Mouse (Mus musculus) cerebellum, adult 2 months (tissue): ENCODE measurements around the gene Igf2r. TPM values are rescaled to one million over a fixed set of nuclear protein-coding genes. Genes with fewer than 3 reads are reported as not detected.

Source experiments
- DNase-seq, 2 experiments: peaks; one replicate each; pipeline ENCODE4 v3.0.0; 2021
- H3K27ac ChIP-seq: fragments of 200-500 bp; 2 replicates; pipeline ENCODE4 v1.5.1; 2012; ENCODE audit warnings: low read length, control low read depth, inconsistent platforms; ENCODE audit not compliant: insufficient read depth
- H3K27me3 ChIP-seq: fragments of 200-500 bp; 2 replicates; pipeline ENCODE4 v1.6.1; 2012; ENCODE audit warnings: inconsistent platforms, mild to moderate bottlenecking, low read length, moderate library complexity; ENCODE audit not compliant: control insufficient read depth, insufficient read depth
- H3K4me1 ChIP-seq: fragments of 200-500 bp; 2 replicates; pipeline ENCODE4 v1.6.1; 2011; ENCODE audit warnings: low read length; ENCODE audit not compliant: control insufficient read depth, insufficient read depth
- H3K4me3 ChIP-seq: fragments of 200-500 bp; replicated peaks from 2 replicates; pipeline ENCODE3; 2011; ENCODE audit warnings: mild to moderate bottlenecking, low read depth, low read length, control low read depth; ENCODE audit not compliant: insufficient read depth
- CTCF ChIP-seq: fragments of 200-500 bp; IDR thresholded peaks from 2 replicates; pipeline ENCODE4 v1.5.1; 2011; ENCODE audit warnings: low read depth, mild to moderate bottlenecking, control low read depth, low read length, moderate library complexity, borderline replicate concordance; ENCODE audit not compliant: insufficient read depth
- POLR2A ChIP-seq: fragments of 200-500 bp; IDR thresholded peaks from 2 replicates; pipeline ENCODE4 v1.6.1; 2011; ENCODE audit warnings: low read length, control low read depth, borderline replicate concordance; ENCODE audit not compliant: insufficient read depth
- WGBS: fragments of 180-500 bp; shearing (Covaris S2); methylation state at CpG from one replicate; pipeline ENCODE4 v1.1.7; 2018; 5-methylcytosine and 5-hydroxymethylcytosine counted together
- polyA plus RNA-seq: library from polyadenylated mRNA; depleted of rRNA; stranded (reverse); fragments of >200 nt; gene quantifications from 2 replicates; pipeline ENCODE4 v1.2.3, GENCODE M21; 2012

The Igf2r gene
- polyA plus RNA-seq, 1 experiment, result 18.1 TPM

- Histone ChIP-seq H3K27ac (no peak overlapping the region), H3K27me3 (no peaks in the 10 kb centered on the region), H3K4me3 (no peak overlapping the region), H3K4me1 (peaks cover 46% of the 10 kb centered on the region)
- 29% methylated on average over 4 of the region's 4 CpGs for WGBS
- DNase-seq, result peak; percentile 51 to 55
- TF ChIP-seq POLR2A, result no peak
- TF ChIP-seq CTCF, result no peak
Observed at GRCm38 (mm10) chr17:12725871-12726270, 43.6 kb downstream of the Igf2r start.

DNA sequence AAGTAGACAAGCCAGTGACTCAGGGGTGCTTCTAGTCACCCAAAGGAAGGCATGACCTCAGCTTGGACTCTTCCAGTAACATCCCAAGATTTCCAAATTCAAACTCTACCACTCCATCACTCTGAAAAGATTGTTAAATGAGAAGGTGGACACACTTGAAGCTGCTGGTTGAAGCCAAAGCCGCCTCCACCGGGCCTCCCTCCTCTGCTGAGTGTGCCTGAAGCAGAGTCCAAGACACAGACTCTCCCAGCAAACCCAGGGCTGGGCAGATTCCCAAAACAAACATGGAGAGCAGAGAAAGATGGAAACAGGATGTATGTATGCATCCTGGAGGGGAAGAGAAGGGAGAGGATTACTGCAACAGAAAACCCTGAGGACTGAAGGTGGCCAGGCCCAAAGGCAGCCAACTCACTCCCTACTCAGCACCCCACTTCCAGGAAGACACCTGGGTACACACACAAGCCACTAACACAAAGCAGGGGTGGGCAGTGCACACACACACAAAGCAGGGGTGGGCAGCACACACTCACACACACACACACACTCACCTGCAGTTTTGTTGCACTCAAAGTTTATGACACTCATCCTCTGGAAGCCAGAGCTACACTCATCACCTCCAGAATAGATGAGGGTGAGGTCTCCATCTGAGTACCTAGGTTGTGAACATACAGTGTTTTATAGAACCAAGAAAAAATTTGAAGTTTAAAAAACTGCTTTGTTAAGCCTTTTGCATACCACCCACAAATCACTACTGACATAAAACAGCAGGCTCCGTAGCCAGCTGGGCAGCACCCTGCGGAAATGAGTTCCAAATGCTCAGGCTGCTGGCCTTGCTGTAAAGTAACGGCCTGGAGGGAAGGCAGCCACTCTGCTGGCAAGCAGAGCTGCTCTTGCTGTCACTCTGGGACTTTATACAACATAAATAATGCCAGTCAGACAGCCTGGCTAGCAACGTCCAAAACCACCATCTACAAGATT lies 44.4 kb downstream of the Igf2r start:
- Histone ChIP-seq H3K27ac (peak overlapping the region; percentile 29; the same call in 1 of the 2 replicates), H3K4me1 (peaks cover 49% of the 10 kb centered on the region), H3K4me3 (no peak overlapping the region), H3K27me3 (no peaks in the 10 kb centered on the region)
- DNase-seq, result peak; percentile 47 to 50
- 21% methylated on average over 6 of the region's 6 CpGs for WGBS
- TF ChIP-seq CTCF, result no peak
- TF ChIP-seq POLR2A, result no peak

DNA sequence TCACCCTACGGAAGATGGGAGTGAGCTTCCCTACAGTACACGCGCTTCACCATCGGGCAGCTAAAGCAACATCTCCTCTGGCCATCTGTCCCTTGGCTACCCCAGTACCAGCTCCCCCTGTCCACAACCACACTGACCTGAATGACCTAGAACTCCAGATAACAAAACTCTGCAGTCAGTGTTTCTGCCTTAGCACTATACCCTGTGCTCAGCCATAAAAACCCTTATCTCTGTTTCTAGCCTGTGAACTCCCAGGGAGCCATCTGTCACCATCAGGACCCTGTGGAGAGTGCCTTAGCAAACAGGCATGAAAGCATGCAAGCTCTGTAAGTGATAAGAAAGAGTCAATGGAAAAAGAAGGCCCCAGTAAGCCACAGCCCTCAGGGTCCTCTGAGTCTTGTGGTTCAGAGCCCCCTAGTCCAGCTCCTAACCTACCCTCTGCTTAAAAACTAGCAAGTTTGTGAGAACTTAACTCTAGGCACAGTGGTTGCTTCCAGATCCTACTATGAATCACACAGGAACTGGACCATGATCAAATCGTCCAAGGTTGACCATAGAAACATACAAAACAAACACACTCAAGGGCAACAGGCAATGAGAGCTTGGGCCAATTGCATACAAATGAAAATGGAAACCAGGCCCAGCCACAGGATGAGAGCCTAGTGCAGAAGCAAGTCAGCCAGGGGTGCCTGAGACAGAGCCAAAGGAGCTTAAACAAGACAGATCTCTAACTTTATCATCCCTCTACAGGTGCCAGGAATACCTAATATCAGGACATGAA lies 45.3 kb downstream of the Igf2r start:
- no peak overlapping the region for H3K4me3 ChIP-seq
- H3K4me1 ChIP-seq, result peaks cover 58% of the 10 kb centered on the region
- WGBS, result 20% methylated on average over 5 of the region's 5 CpGs
- no peaks in the 10 kb centered on the region for H3K27me3 ChIP-seq
- H3K27ac ChIP-seq, result peak overlapping the region; percentile 75
- peak; percentile 56 for DNase-seq
- TF ChIP-seq CTCF, result no peak
- TF ChIP-seq POLR2A, result no peak

GRCm38 (mm10) chr17:12722622-12723021 lies 46.8 kb downstream of the Igf2r start:
- no peaks in the 10 kb centered on the region for H3K27me3 ChIP-seq
- TF ChIP-seq CTCF (no peak), POLR2A (no peak)
- no peak overlapping the region for H3K4me3 ChIP-seq
- 66% methylated on average over 8 of the region's 8 CpGs for WGBS
- DNase-seq, result no peak
- H3K4me1 ChIP-seq, result peaks cover 66% of the 10 kb centered on the region
- H3K27ac ChIP-seq, result peak overlapping the region; percentile 60

GRCm38 (mm10) chr17:12721118-12721886 lies 48.2 kb downstream of the Igf2r start:
- Histone ChIP-seq H3K27ac (peak overlapping the region; percentile 15; the same call in 1 of the 2 replicates), H3K27me3 (no peaks in the 10 kb centered on the region), H3K4me1 (peaks cover 78% of the 10 kb centered on the region), H3K4me3 (no peak overlapping the region)
- WGBS, result 42% methylated on average over 5 of the region's 5 CpGs
- TF ChIP-seq CTCF (no peak), POLR2A (no peak)
- DNase-seq, result peak; percentile 44 to 67

- TF ChIP-seq POLR2A (no peak), CTCF (no peak)
- 11% methylated on average over 7 of the region's 7 CpGs for WGBS
- peaks cover 54% of the 10 kb centered on the region for H3K4me1 ChIP-seq
- DNase-seq, result peak; percentile 70 to 89
- H3K4me3 ChIP-seq, result no peak overlapping the region
- H3K27ac ChIP-seq, result peak overlapping the region; percentile 88
- no peaks in the 10 kb centered on the region for H3K27me3 ChIP-seq
Observed at GRCm38 (mm10) chr17:12718251-12718650, 51.2 kb downstream of the Igf2r start.

DNA sequence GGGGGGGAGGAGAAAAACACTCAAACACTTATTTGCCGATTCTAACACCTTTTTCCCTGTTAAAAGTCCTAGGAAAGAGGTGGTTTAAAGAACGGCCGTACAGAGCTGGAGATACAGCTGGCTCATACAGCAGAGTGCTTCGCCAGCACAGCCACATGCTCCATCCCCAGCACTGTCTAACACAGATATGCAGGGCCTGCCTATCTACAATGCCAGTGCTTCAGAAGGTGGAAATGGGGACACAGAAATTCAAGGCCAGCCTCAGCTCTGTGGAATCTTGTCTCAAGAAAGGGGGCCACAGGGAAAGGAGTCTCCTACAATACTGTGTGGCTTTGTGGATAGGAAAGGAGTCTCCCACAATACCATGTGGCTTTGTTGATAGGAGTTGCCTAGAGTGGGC lies 52.0 kb downstream of the Igf2r start:
- H3K4me1 ChIP-seq, result peaks cover 50% of the 10 kb centered on the region
- no peak overlapping the region for H3K4me3 ChIP-seq
- DNase-seq, result no peak
- TF ChIP-seq POLR2A (no peak), CTCF (no peak)
- H3K27ac ChIP-seq, result peak overlapping the region; percentile 88
- 66% methylated on average over 4 of the region's 4 CpGs for WGBS
- H3K27me3 ChIP-seq, result no peaks in the 10 kb centered on the region
